Mouse (Mus musculus): ENCODE results near the gene Sparc.
"Not testable (repeated sequence)": the region's sequence is repeated elsewhere in the genome, so short reads cannot be mapped to it uniquely, and the experiment has no call there.

The Sparc gene

DNA sequence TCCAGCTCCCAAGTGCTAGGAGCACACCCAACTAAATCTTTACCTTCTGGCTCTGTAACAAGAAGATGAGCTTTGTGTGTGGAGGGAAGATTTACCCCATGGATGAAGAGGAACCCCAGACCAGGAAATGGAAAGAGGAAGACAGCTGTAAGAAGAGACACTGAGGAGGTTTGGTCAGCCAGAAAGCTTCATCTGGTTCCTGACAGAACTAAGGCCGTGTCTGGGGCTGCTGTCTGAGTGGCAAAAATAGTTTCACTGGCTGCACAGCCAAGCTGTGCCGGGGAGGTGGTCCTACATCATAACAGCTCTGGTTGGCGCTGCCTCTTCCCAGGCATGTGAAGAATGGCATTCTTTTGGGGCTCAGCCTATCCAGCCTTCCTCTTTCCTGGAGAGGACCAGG, 10.0 kb upstream of the Sparc start:
- DNase-seq = no peak

DNA sequence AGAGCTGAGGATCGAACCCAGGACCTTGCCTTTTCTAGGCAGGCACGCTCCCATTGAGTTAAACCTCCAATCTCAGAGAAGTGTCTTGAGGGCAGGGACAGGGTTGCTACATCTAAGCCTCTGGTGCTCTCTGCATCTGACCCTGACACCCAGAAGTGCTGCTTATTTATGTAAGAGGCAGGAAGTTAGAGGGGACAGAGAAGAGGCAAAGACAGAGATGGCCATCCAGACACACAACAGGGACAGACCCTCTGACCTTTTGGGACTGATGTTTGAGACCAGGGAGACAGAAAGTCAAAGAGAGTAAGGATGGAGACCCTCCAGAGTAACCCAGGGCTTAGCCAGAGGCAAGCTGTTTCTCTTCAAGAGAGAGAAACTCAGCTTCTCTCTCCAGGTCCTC, 7.0 kb upstream of the Sparc start:
- DNase-seq = no peak

- peak; percentile 57 for DNase-seq
Measured at GRCm38 (mm10) chr11:55428186-55429012, 5.4 kb upstream of the Sparc start.

- no peak for DNase-seq
Measured at GRCm38 (mm10) chr11:55424746-55425360, 1.9 kb upstream of the Sparc start.

DNA sequence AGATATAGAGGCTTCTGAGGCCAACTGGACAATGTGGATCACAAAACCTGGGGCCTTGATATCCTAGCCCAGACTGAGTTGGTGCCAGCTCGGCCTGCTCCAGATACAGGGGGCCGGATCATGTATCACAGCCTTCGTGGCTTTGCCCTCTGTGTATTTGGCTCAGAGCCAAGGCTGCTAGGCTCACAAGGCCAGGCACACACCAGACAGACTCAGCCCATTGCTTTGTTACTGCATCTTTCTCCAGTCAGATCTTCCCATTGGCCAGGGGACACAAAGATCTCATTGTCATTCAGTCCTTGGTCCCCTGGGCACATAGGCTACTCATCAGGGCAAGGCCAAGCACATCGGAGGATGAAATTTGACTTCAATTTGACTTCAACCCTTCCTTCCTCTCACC, 773 bp upstream of the Sparc start:
- peak; percentile 35 for DNase-seq

- DNase-seq = no peak
Measured at GRCm38 (mm10) chr11:55419678-55420307, 3.2 kb downstream of the Sparc start.

GRCm38 (mm10) chr11:55419296-55419677, 3.7 kb downstream of the Sparc start:
- peak; percentile 73 for DNase-seq

GRCm38 (mm10) chr11:55418704-55419061, 4.3 kb downstream of the Sparc start:
- no peak for DNase-seq

- no peak for DNase-seq
Measured at GRCm38 (mm10) chr11:55417898-55418703, 4.9 kb downstream of the Sparc start.

GRCm38 (mm10) chr11:55416609-55417265, 6.2 kb downstream of the Sparc start:
- no peak for DNase-seq

DNA sequence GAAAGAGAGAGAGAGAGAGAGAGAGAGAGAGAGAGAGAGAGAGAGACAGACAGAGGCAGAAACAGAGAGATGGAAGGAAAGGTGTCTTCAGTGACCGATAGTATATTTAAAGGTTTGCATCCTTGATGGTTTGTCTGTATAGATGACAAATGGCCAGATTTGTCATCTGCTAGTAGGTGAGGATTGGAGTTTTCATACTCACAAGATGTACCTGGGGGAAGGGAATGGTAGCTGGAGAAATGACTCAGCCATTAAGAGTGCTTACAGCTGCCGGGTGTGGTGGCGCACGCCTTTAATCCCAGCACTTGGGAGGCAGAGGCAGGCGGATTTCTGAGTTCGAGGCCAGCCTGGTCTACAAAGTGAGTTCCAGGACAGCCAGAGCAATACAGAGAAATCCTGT, 7.3 kb downstream of the Sparc start:
- DNase-seq = not testable (repeated sequence)

DNA sequence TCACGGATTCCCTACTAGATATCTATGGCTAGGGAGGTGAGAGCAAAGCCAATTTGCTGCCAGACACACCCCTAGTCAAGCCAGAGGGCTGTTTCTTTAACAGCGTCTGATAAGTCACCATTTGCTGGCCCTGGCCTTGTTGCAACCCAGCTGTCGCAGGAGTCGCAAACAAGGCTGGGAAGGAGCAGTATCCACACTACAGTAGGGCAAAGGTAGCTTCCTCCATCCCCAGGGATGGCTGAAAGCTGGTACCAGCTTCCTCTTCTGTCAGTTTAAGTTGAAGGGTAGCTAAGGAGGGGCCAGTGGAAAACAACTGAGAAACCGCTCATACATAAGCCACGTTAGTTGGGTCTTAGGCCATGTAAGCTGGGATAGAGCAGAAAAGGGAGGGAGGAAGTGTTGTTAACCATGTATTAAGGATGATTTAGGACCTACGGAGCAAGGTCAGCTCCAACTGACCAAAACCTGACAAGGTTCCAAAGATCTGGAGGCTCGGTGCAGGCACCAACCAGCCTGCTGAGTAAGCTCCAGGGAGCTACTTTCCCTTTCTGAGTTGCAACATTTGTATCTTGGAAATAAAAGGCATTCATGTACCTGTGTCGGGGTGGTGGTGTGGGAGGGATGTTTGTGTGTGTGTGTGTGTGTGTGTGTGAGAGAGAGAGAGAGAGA, 7.8 kb downstream of the Sparc start:
- no peak for DNase-seq

DNA sequence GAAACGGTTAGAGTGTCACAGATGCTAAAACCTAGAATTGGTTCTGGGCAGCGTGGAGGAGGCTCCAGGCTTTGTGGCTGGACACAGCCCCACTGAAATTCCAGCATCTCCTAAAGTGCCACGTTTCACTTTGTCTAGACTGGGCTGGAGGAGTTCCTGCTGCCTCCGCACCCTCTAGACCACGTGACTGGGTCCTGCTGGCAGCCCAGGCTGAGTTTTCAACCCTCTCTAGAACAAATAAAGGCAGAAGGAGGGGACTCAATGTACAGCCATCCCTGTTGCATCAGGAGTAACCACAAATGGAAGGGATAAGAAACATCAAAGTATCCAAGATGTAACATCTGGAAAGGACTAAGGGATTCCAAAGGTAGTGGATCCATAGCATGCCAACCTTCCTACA, 8.7 kb downstream of the Sparc start:
- no peak for DNase-seq

- no peak for DNase-seq
Measured at GRCm38 (mm10) chr11:55413416-55413796, 9.6 kb downstream of the Sparc start.

DNA sequence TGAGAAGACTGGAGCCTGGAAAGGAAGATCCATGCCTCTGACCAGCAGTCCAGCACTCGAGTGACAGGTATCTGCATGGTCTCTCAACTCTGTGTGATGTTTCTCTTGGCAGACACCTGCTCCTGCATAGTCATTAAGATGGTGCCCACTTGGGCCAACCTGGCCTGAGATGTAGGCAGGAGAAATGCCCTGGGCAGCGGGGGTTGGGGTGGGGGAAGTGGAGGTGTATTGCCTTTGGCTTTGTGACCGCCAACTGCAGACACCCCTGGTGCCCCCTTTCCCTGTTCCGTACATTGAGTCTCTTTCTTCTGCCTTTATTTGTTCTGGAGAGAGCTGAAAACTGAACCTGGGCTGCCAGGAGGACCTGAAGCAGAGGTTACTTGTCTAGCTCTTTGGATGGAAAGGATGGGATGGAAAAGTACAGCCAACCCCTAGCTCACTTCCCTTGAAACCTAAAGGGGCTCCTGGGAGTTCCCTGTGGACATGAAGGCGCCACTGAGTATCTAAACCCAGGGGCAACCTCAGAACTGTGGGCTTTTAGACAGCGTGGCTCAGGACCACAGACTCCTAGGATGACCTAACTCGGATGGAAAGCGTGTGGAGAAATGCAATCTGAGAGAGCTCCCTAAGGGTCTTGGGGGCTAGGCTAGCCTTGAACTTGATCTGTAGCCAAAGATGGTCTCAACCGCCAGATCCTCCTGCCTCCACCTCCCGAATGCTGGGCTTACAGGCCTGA, 10.1 kb downstream of the Sparc start:
- DNase-seq = no peak

- no peak for DNase-seq
Measured at GRCm38 (mm10) chr11:55412034-55412433, 10.9 kb downstream of the Sparc start.

GRCm38 (mm10) chr11:55410502-55410901, 12.5 kb downstream of the Sparc start:
- no peak for DNase-seq

DNA sequence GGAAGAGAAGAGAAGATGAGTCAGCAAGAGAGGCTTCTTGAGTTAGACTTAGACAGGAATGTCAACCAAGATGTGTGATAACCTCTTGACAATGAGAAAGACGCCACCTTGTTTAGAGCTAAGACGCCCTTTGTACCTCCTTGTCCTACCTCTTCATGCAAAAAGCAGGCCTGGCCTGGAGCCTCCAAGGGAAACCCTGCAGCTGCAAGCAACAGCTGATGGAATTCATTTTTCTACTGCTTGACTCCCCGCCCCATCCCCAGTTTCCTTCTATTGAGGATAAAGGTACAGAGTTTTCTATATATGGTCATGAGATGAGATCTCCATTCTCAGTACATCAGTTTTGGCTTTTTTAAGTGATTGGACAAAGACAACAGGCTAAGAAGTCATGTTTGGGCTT, 13.0 kb downstream of the Sparc start:
- DNase-seq = no peak

DNA sequence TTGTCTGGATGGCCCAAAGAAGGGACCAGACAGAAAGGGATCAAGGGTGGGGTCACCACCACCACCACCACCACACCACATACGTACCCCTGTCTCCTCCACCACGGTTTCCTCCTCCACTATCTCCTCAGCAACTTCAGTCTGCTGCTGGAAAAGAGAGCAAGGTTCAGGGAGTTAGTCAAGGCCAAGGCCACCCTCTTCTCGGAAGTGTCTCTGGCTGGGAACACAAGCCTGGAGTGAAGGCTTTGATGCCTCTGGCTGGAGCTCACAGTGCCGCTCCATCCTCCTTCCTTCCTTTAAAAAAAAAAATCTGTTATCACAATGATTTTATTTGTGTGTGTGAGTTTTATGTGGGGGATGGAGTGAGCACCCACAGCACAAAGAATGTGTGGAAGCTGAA, 15.8 kb downstream of the Sparc start:
- no peak for DNase-seq

- no peak for DNase-seq
Measured at GRCm38 (mm10) chr11:55405601-55406469, 17.1 kb downstream of the Sparc start.

All from cerebellum, adult 11 months (tissue).